Mouse (Mus musculus) CH12.LX (cell line): ENCODE measurements at regions not wholly inside any gene's neighbourhood (a gene's known extent, or its start where the extent isn't known, plus 50 kb on each side); places are given as distances from the start of the nearest gene placed in this dataset.
A peak's percentile ranks its signal among the peaks of the same experiment; 100 is the strongest.
"Not testable (repeated sequence)": the region's sequence is repeated elsewhere in the genome, so short reads cannot be mapped to it uniquely, and the experiment has no call there.

Source experiments
- DNase-seq: peaks from one replicate; pipeline ENCODE4 v3.0.0-alpha.2; 2013; ENCODE audit errors: extremely low read depth
- H3K27ac ChIP-seq: 2 replicates; pipeline ENCODE4 v1.5.1; 2012; ENCODE audit warnings: low read depth, mild to moderate bottlenecking, control low read depth, moderate library complexity; ENCODE audit not compliant: insufficient read depth
- H3K27me3 ChIP-seq: replicated peaks from 2 replicates; pipeline ENCODE3; 2012; ENCODE audit warnings: inconsistent platforms
- H3K36me3 ChIP-seq, 2 experiments: replicated peaks in 1 of 2; 2 replicates each; pipeline versions ENCODE3 to v1.6.1; 2012; ENCODE audit warnings: inconsistent platforms in 1 of 2, low read length in 1 of 2, mild to moderate bottlenecking in 1 of 2, mixed read lengths in 1 of 2, moderate library complexity in 1 of 2; ENCODE audit not compliant: control insufficient read depth in 1 of 2, insufficient read depth in 1 of 2
- H3K4me1 ChIP-seq, 2 experiments: 2 replicates each; pipeline ENCODE4 v1.6.1; 2012; ENCODE audit warnings: inconsistent platforms in 1 of 2, moderate library complexity in 1 of 2; ENCODE audit not compliant: insufficient read depth in 2 of 2, control insufficient read depth in 1 of 2
- H3K4me2 ChIP-seq: 2 replicates; pipeline ENCODE4 v1.6.1; 2012; ENCODE audit warnings: low read depth, mild to moderate bottlenecking, control low read depth; ENCODE audit not compliant: poor library complexity, insufficient read depth, severe bottlenecking
- H3K4me3 ChIP-seq, 3 experiments: fragments of 150-350 bp in 1 of 3; sonication (generic) in 1 of 3; replicated peaks in 1 of 3; 2 replicates each; pipeline versions ENCODE3 to v1.5.1; 2011 to 2012; ENCODE audit warnings: low read depth in 2 of 3, low read length in 2 of 3, mild to moderate bottlenecking in 2 of 3, moderate library complexity in 2 of 3, control low read depth in 1 of 3, improper control_type of control experiment in 1 of 3, inconsistent platforms in 1 of 3, mixed read lengths in 1 of 3; ENCODE audit not compliant: poor library complexity in 1 of 3
- H3K79me2 ChIP-seq: replicated peaks from 2 replicates; pipeline ENCODE4 v1.6.1; 2012; ENCODE audit warnings: mild to moderate bottlenecking, moderate library complexity; ENCODE audit not compliant: control insufficient read depth, poor library complexity, insufficient read depth, severe bottlenecking; ENCODE audit errors: extremely low read depth
- H3K9ac ChIP-seq: 2 replicates; pipeline ENCODE4 v1.6.1; 2012; ENCODE audit warnings: low read depth, mild to moderate bottlenecking, control low read depth, moderate library complexity; ENCODE audit not compliant: insufficient read depth
- H3K9me3 ChIP-seq: replicated peaks from 2 replicates; pipeline ENCODE3; 2012; ENCODE audit warnings: low read length, inconsistent platforms, mixed read lengths
- CHD1 ChIP-seq: IDR thresholded peaks from 2 replicates; pipeline ENCODE4 v1.6.1; 2012; ENCODE audit warnings: low read depth, low read length, improper control_type of control experiment, inconsistent platforms
- CHD2 ChIP-seq: IDR thresholded peaks from 2 replicates; pipeline ENCODE4 v1.6.1; 2011; ENCODE audit warnings: low read length, improper control_type of control experiment
- CTCF ChIP-seq, 2 experiments: IDR thresholded peaks in 1 of 2; conservative IDR thresholded peaks in 1 of 2; 2 replicates each; pipeline ENCODE4 v1.5.1; 2011 to 2012; ENCODE audit warnings: low read depth in 2 of 2, low read length in 2 of 2, improper control_type of control experiment in 1 of 2, inconsistent platforms in 1 of 2, mild to moderate bottlenecking in 1 of 2, moderate library complexity in 1 of 2
- ELF1 ChIP-seq: IDR thresholded peaks from 2 replicates; pipeline ENCODE4 v1.6.1; 2014; ENCODE audit warnings: low read depth, mild to moderate bottlenecking, inconsistent platforms, low read length, improper control_type of control experiment
- ETS1 ChIP-seq: conservative IDR thresholded peaks from 2 replicates; pipeline ENCODE4 v1.6.1; 2012; ENCODE audit warnings: low read depth, mild to moderate bottlenecking, inconsistent platforms, low read length, improper control_type of control experiment, moderate library complexity
- HCFC1 ChIP-seq: IDR thresholded peaks from 2 replicates; pipeline ENCODE4 v1.6.1; 2012; ENCODE audit warnings: low read depth, mild to moderate bottlenecking, inconsistent platforms, low read length, improper control_type of control experiment
- IRF4 ChIP-seq: IDR thresholded peaks from 2 replicates; pipeline ENCODE4 v1.6.1; 2014; ENCODE audit warnings: low read depth, mild to moderate bottlenecking, inconsistent platforms, low read length, improper control_type of control experiment
- JUND ChIP-seq: conservative IDR thresholded peaks from 2 replicates; pipeline ENCODE4 v1.6.1; 2011; ENCODE audit warnings: low read depth, low read length, improper control_type of control experiment
- MYC ChIP-seq: IDR thresholded peaks from 2 replicates; pipeline ENCODE4 v1.6.1; 2011; ENCODE audit warnings: low read depth, mild to moderate bottlenecking, improper control_type of control experiment, low read length
- NELFE ChIP-seq: IDR thresholded peaks from 2 replicates; pipeline ENCODE4 v1.6.1; 2011; ENCODE audit warnings: low read depth, low read length, improper control_type of control experiment
- PAX5 ChIP-seq: IDR thresholded peaks from 2 replicates; pipeline ENCODE4 v1.6.1; 2012; ENCODE audit warnings: low read length, inconsistent platforms, mixed read lengths
- RCOR1 ChIP-seq: conservative IDR thresholded peaks from 2 replicates; pipeline ENCODE4 v1.6.1; 2012; ENCODE audit warnings: low read depth, mild to moderate bottlenecking, inconsistent platforms, low read length, improper control_type of control experiment
- TBP ChIP-seq: conservative IDR thresholded peaks from 2 replicates; pipeline ENCODE4 v1.6.1; 2011; ENCODE audit warnings: low read depth, low read length, improper control_type of control experiment
- UBTF ChIP-seq: IDR thresholded peaks from 2 replicates; pipeline ENCODE4 v1.6.1; 2012; ENCODE audit warnings: low read depth, mild to moderate bottlenecking, inconsistent platforms, low read length, improper control_type of control experiment, moderate library complexity
- ZKSCAN1 ChIP-seq: IDR thresholded peaks from 2 replicates; pipeline ENCODE4 v1.6.1; 2012; ENCODE audit warnings: low read depth, inconsistent platforms, low read length, improper control_type of control experiment, borderline replicate concordance
- ZMIZ1 ChIP-seq: IDR thresholded peaks from 2 replicates; pipeline ENCODE4 v1.6.1; 2012; ENCODE audit warnings: low read depth, mild to moderate bottlenecking, inconsistent platforms, low read length, improper control_type of control experiment
- dilution Hi-C: fragments of 300-500 bp; cut with MboI; formaldehyde crosslinking; loops from 2 replicates; pipeline ENCODE4 v1.14.3; 2020; ENCODE audit warnings: low sequenced_read_pairs; ENCODE audit not compliant: extremely low pct_unique_long_range_greater_than_20kb, extremely low pct_ligation_motif_present
- in situ Hi-C: fragments of 300-500 bp; cut with MboI; formaldehyde crosslinking; loops from 3 replicates; pipeline ENCODE4 v1.14.3; 2019; ENCODE audit warnings: low sequenced_read_pairs, low pct_ligation_motif_present, low pct_unique_long_range_greater_than_20kb, mixed read lengths

DNA sequence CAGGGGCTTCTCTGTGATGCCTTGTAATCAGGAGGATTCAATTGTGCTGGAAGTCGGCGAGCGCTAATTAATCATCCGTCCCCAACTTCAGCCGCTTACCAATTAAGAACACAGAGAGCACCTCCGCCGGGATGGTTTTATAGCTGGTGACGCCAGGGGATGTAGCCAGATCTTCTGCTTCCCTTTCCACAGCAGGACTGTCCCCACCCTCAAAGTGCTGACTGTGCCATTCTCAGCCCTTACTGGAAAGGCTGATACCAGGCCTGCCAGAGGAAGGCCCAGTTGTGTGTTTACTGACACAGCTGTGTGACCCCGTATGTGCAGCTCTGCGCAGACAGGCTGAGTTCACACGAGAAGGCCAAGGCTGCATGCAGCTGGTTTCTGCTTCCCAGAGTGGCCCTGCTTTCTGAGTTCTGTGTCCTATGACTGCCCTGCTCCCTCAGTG is 59.9 kb upstream of the Bend4 start:
- H3K79me2 ChIP-seq, result no peaks in the 10 kb centered on the region
- dilution Hi-C loops, result no loop called here
- H3K4me1 ChIP-seq, result no peaks in the 10 kb centered on the region
- no peak overlapping the region for H3K4me3 ChIP-seq
- TF ChIP-seq ZKSCAN1, result no peak
- TF ChIP-seq NELFE, result no peak
- H3K4me2 ChIP-seq, result no peak overlapping the region
- H3K27me3 ChIP-seq, result no peaks in the 10 kb centered on the region
- H3K9ac ChIP-seq, result no peak overlapping the region
- in situ Hi-C loops, result no loop called here
- H3K27ac ChIP-seq, result no peak overlapping the region
- no peaks in the 10 kb centered on the region for H3K9me3 ChIP-seq
- no peak for DNase-seq
- no peaks in the 10 kb centered on the region for H3K36me3 ChIP-seq

DNA sequence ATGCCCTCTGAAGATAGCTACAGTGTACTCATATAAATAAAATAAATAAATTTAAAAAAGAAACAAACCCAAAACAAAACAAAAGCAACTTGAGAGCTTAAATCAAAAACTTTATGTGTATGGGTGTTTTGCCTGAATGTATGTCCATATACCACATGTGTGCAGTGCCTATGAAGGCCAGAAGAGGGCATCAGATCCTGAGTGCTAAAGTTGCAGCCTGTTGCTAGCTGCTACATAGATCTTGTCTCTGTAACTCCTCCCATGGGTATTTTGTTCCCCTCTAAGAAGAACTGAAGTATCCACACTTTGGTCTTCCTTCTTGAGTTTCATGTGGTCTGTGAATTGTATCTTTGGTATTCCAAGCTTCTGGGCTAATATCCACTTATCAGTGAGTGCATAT is 62.6 kb upstream of the Bend4 start:
- H3K9ac ChIP-seq, H3K79me2 ChIP-seq, H3K4me1 ChIP-seq, H3K36me3 ChIP-seq, in situ Hi-C loops, dilution Hi-C loops, H3K27ac ChIP-seq, H3K4me2 ChIP-seq, H3K4me3 ChIP-seq, H3K9me3 ChIP-seq, H3K27me3 ChIP-seq: not testable (repeated sequence)
- peak; percentile 21 for DNase-seq
- peak in 1 of 2 experiments; percentile 43; a peak in 2 of 4 replicates for TF ChIP-seq CTCF (conservative IDR thresholded peaks at IDR 0.05 in 1 of 2, IDR thresholded peaks at IDR 0.05 in 1 of 2; ENCODE audit: low read depth in 2 of 2, low read length in 2 of 2)

DNA sequence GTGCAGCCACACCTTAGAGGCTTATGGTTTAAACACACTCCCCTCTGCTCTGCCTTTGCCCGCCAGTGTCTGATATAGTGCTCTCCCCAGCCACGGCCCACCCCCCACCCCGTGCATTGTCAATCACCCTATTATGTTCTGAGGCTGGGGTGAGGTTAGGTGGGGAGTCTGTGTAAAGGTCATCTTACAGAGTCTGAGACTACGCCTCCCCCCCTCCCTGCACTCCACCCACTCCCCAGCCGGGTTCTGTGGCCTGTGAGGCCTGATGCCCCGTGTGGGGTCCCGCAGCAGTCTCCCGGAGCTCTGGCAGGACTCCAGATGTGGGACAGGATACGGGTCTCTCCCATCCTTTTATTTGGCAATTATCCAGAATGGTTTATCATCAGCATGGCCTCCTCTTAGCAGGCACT is 64.8 kb upstream of the Bend4 start:
- Histone ChIP-seq H3K27me3 (no peaks in the 10 kb centered on the region), H3K4me2 (no peak overlapping the region), H3K9me3 (no peaks in the 10 kb centered on the region), H3K9ac (no peak overlapping the region), H3K4me3 (no peak overlapping the region), H3K79me2 (no peaks in the 10 kb centered on the region), H3K4me1 (no peaks in the 10 kb centered on the region), H3K36me3 (no peaks in the 10 kb centered on the region), H3K27ac (no peak overlapping the region)
- dilution Hi-C loops (no loop called here), in situ Hi-C loops (no loop called here)
- TF ChIP-seq CHD1, result no peak
- no peak for TF ChIP-seq CHD2
- TF ChIP-seq PAX5, result no peak
- TF ChIP-seq UBTF, result no peak
- TF ChIP-seq JUND, result no peak
- TF ChIP-seq ZKSCAN1, result no peak
- no peak for TF ChIP-seq ETS1
- TF ChIP-seq IRF4, result no peak
- no peak for TF ChIP-seq NELFE
- no peak for TF ChIP-seq ELF1
- TF ChIP-seq MYC, result no peak
- TF ChIP-seq ZMIZ1, result no peak
- TF ChIP-seq RCOR1, result no peak
- no peak for TF ChIP-seq HCFC1
- TF ChIP-seq TBP, result no peak
- DNase-seq, result no peak
